Comparison of ENCODE assay signal across 16 mouse cellular contexts in the genomic region with DNA sequence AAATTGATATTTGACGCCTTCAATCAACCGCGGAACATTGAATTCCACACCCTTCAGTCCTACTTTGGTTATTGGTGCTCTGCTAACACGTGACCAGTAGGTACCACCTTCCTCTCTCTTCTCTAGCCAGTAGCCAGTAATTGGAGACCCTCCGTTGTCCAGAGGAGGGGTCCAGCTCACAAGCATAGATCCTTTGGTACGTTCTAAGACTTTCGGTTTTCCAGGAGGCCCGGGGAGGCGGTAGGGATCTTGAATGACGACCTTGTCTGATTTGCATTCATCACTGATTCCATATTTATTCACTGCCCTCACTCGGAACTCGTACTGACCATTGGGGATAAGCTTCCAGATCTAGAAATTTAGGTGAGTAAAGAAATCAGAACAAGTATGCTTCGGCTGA.
"Had no signal": no experiment of that assay in that cellular context is flagged by ENCODE, and none has a peak within 500 bp of the region (broad histone marks: within the 10 kb centered on the region; RNA-seq: fewer than 3 reads in every experiment).

No protein-coding gene starts in this region.

- H3K27me3 ChIP-seq: neural tube, embryonic 13.5 days; neural tube, embryonic 15.5 days; stomach, embryonic 15.5 days had no signal

- H3K9me3 ChIP-seq: neural tube, embryonic 15.5 days; stomach, embryonic 15.5 days had no signal

- H3K4me3 ChIP-seq: neural tube, embryonic 13.5 days; neural tube, embryonic 15.5 days; stomach, embryonic 15.5 days had no signal

- H3K27ac ChIP-seq: neural tube, embryonic 13.5 days; neural tube, embryonic 15.5 days; stomach, embryonic 15.5 days; stomach, postnatal 0 days had no signal

- H3K9ac ChIP-seq: neural tube, embryonic 13.5 days; neural tube, embryonic 15.5 days; stomach, embryonic 15.5 days had no signal

- H3K4me2 ChIP-seq: neural tube, embryonic 13.5 days; neural tube, embryonic 15.5 days; stomach, embryonic 15.5 days had no signal

- H3K4me1 ChIP-seq: neural tube, embryonic 13.5 days; neural tube, embryonic 15.5 days; stomach, embryonic 15.5 days had no signal

- H3K36me3 ChIP-seq: neural tube, embryonic 13.5 days; neural tube, embryonic 15.5 days; stomach, embryonic 15.5 days had no signal

- DNase-seq: retina, postnatal 1 day; right cerebral cortex, adult 18-20 months; right cerebral cortex, postnatal 14 days; right cerebral cortex, postnatal 25 days; right cerebral cortex, postnatal 4 days; spleen, adult 18-20 months; thymus, adult 18-20 months; thymus, adult 2 months; thymus, postnatal 14 days; thymus, postnatal 25 days; thymus, postnatal 36 days; thymus, postnatal 4 days had no signal
